Mouse (Mus musculus) heart, adult 9 months (tissue): ENCODE data around the gene Pappa2.
A peak's percentile ranks its signal among the peaks of the same experiment; 100 is the strongest.

Source experiments
- DNase-seq, 2 experiments: peaks; one replicate each; pipeline ENCODE4 v3.0.0; 2022; ENCODE audit warnings: low spot score in 2 of 2

Gene Pappa2

GRCm38 (mm10) chr1:158980390-158980789 lies at the start of gene Pappa2:
TSS of gene Pappa2 (minus strand) at chr1:158980490.
- no peak for DNase-seq

DNA sequence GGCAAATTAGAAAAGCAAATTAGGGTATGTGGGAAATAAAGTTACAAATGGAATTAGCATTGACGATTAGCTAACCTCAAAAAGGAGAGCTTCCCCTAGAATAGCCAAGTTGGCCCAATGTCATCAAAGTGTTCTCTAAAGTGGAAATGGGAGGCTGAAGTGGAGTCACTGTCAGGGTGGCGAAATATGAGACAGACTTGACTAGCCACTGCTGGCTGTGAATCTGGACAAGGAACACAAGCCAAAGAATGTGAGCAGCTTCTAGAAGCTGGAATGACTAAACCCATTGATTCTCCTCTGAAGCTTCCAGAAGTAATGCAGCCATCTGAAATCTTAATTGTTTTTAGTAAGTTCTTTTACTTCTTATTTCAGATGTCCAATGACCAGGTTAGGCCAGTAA lies 48.8 kb upstream of the Pappa2 start:
- DNase-seq = peak; percentile 51 to 53

DNA sequence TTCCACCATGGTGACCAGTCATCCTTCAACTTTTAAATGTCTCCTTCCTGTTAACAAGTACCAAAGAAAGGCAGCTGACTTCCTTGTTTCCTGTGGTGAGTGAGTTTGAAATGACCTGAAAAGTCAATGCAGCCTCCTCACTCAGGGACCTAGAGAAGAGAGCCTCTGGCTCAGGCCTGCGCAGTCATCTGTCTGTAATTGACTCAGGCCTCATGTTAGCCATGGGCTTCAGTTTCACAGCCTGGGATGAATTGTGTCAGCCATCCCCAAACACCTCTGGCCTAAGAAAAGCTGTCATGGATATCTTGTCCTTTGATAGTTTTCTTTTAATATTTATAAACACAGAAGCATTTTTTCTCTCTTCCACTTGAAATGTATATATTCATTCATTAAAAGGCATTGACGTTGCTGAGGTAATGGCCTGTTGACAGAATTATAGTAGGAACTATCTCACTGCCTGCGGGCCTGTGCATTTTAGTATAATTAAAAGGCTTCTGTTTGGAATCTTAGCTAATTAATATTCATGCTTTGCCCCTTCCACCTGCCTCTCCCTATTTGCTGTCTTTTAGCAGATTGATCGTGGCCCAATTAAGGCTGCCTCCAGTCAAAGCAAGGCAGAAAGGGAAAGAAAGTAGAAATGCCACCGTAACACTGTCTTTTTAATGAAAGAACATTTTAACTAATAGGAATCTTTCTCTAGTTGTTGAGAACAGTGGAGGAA lies 34.8 kb upstream of the Pappa2 start:
- DNase-seq = no peak

DNA sequence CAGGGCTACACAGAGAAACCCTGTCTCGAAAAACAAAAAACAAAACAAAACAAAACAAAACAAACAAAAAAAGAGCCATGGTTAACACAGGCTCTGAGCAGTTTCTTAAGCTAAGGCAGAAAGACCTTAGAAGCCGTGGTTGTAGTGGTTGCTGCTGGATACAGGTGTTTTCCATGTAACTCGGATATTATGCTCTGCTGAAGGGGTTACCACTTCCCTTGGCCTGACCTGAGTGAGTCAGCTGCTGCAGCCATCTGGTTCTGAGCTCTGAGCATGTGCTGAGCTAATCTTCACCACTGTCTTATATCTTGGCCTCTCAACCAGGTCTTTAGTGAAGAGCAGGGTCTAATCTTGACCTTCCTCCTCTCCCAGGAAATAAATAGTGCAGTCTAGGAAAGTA lies 6.8 kb upstream of the Pappa2 start:
- DNase-seq = no peak

- DNase-seq = no peak
Measured at GRCm38 (mm10) chr1:158962340-158962739, 17.9 kb downstream of the Pappa2 start.

DNA sequence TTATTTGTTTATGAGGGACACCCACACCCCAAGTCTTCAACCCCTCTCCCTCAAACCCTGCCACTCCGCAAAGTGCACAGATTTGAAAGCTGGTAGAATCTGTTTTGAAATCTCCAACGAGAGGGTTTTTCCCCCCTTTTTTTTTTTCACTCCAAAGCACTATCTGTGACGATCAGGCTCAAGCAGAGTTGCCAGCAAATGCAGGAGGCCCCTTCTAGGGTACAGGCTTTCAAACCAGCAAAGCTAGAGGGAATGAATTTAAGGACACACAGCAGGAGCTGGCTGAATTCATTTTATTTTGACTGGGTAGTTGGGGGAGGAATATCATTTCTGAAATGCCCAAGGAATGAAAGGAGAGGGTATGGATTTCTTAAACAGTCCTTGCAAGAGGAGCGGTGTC lies 19.3 kb downstream of the Pappa2 start:
- no peak for DNase-seq

- no peak for DNase-seq
Measured at GRCm38 (mm10) chr1:158960549-158960948, 19.7 kb downstream of the Pappa2 start.

GRCm38 (mm10) chr1:158956361-158956760 lies 23.9 kb downstream of the Pappa2 start:
- DNase-seq = no peak

GRCm38 (mm10) chr1:158954785-158955184 lies 25.5 kb downstream of the Pappa2 start:
- no peak for DNase-seq

GRCm38 (mm10) chr1:158953479-158954207 lies 26.6 kb downstream of the Pappa2 start:
- peak; percentile 44 to 57 for DNase-seq

- DNase-seq = no peak
Measured at GRCm38 (mm10) chr1:158949041-158949440, 31.2 kb downstream of the Pappa2 start.

GRCm38 (mm10) chr1:158947981-158948735 lies 32.1 kb downstream of the Pappa2 start:
- DNase-seq = no peak

DNA sequence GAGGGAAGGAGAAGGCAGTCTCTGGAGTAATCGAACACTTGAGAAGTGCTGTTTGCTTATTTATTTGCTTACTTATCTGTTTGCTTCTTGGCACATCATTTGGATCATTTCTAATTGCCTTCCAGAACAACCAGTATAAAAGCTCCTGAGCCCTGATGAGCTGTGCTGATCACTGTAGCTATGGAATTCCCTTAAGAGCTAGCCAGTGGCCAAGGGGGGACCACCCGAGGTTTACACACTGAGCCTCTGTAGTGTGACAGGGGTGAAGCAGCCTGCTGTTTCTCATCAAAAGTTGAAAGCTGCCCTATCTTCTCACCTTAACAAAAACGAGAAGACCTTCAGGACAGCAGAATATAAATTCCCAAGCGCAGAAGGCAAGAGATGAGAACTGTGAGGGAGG lies 35.4 kb downstream of the Pappa2 start:
- no peak for DNase-seq

GRCm38 (mm10) chr1:158942864-158943263 lies 37.4 kb downstream of the Pappa2 start:
- no peak for DNase-seq

GRCm38 (mm10) chr1:158940966-158941365 lies 39.3 kb downstream of the Pappa2 start:
- DNase-seq = no peak

DNA sequence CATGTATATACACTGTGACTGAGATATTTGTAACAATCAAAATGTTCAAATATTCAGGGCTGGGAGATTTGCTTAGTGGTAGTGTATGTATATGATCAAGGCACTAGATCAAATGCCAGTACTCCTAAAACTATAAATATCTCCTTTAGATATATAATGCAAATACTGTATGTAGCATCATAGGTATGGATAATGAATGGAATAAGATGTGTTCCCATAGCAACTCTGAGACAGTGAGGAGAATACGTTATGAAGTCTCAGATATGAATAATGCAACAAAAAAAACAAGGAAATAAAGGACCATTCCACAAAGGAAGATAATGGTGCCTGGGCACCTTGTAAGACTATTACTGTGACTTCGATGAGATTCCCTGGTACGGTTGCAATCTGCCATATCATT lies 45.8 kb downstream of the Pappa2 start:
- no peak for DNase-seq

DNA sequence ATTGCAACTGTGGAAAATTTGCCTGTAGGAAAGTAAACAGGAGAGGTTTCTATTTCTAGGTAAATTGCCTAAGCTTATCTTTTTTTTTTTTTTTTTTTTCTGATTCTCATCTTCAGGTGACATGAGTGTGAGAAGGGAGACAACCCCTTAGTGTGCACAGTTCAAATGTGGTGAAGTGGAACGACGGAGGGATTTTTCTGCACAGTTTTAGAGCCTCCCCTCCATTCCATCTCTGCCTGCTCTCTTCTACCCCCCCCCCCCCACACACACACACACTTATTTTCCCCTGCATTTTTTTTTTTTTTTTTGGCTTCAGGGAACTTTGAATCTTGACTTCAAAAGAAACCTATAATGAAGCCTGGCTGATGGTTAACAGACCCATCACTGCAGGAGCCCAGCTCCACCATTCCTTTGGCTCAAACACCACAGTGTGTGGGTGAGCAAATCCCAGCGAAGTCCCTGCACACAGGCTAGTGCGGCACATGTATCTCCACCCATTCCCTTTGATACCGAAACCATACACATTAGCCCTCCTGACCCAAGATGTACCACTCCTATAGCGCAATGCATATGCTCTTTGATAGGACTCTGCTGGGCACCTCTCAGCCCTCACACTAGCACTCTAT lies 49.0 kb downstream of the Pappa2 start:
- no peak for DNase-seq

DNA sequence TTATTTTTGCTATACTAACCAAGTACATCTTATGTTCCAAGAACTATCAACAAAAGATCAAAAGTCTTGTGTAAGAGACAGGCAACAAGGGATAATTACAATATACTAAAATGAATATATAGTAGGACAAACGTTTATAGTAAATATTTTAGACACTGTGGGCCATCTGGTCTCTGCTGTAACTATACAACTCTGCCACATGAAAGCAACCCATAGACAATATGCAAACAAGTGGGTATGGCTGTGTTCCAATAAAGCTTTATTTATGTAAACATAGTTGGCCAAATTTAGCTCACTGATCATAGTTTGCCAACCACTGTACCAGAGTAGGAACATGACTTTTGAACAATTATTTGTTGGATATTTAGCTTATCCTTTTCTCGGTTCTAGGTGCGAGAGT lies 50.9 kb downstream of the Pappa2 start:
- DNase-seq = no peak

DNA sequence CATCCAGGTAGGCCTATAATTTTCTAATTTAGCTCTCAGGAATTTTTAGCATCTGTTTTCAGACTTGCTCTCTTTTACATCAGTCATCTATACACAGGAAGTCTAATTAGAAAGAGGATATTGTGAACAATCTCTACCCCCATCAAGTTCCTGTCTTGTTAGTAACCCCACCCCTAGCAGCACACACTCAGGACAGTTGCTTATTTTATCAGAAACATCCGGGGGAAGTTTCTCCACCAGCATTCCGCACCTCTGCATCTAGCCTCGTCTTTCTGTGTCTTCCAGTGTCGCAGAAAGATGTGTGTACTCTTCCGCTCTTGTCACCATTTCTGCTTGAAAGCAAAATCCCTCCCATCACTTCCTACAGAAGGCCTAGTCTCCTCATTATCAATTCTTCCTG lies 59.8 kb downstream of the Pappa2 start:
- DNase-seq = peak; percentile 15 to 53

GRCm38 (mm10) chr1:158918890-158919289 lies 61.4 kb downstream of the Pappa2 start:
- DNase-seq = peak in 1 of 2 experiments; percentile 44

DNA sequence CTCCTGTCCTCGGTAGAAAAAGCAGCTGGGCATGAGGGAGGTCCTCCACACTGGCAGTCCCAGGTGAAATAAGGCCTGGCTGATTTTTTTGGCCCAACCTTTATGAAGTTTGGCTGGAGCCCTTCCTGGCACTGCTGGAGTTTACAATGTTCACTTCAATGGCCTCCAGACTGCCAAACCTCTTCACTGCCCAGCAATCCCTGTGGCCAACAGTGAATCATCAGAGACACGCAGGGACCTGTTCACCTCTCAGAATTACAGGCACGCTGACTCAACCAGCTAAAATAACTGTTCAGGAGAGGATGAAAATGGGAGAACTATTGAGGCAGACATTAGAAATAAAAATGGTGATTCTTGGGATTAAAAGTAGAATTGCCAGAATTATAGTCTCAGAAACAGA lies 63.2 kb downstream of the Pappa2 start:
- no peak for DNase-seq

GRCm38 (mm10) chr1:158915592-158915991 lies 64.7 kb downstream of the Pappa2 start:
- DNase-seq = no peak
